Mouse (Mus musculus) kidney, postnatal 0 days (tissue): ENCODE measurements around the gene Amdhd1. TPM values are rescaled to one million over a fixed set of nuclear protein-coding genes. Genes with fewer than 3 reads are reported as not detected.

Experiments
- ATAC-seq: fragments of 200-750 bp; cut with Nextera tagmentation; replicated peaks from 2 replicates; pipeline ENCODE4 v1.8.0; 2017; ENCODE audit warnings: low read depth, moderate number of reproducible peaks, moderate TSS enrichment, moderate library complexity; ENCODE audit not compliant: low FRiP score
- DNase-seq: peaks from one replicate; pipeline ENCODE4 v3.0.0-alpha.2; 2016; ENCODE audit warnings: low spot score
- H3K27ac ChIP-seq: fragments of 300-500 bp; sonication (generic); 2 replicates; pipeline ENCODE4 v1.5.1; 2014; ENCODE audit warnings: mild to moderate bottlenecking
- H3K27me3 ChIP-seq: fragments of 300-500 bp; sonication (generic); 2 replicates; pipeline ENCODE4 v1.6.1; 2014; ENCODE audit warnings: low read length, mixed read lengths; ENCODE audit not compliant: insufficient read depth
- H3K36me3 ChIP-seq: fragments of 300-500 bp; sonication (generic); 2 replicates; pipeline ENCODE4 v1.6.1; 2014; ENCODE audit warnings: low read length, mixed read lengths; ENCODE audit not compliant: insufficient read depth
- H3K4me1 ChIP-seq: fragments of 300-500 bp; sonication (generic); replicated peaks from 2 replicates; pipeline ENCODE4 v1.6.1; 2014; ENCODE audit warnings: antibody characterized with exemption, low read length, mixed read lengths; ENCODE audit not compliant: insufficient read depth
- H3K4me2 ChIP-seq: fragments of 300-500 bp; sonication (generic); 2 replicates; pipeline ENCODE4 v1.6.1; 2014; ENCODE audit warnings: mild to moderate bottlenecking, low read length, moderate library complexity, mixed read lengths
- H3K4me3 ChIP-seq: fragments of 300-500 bp; sonication (generic); replicated peaks from 2 replicates; pipeline ENCODE4 v1.5.1; 2014; ENCODE audit warnings: low read depth, low read length
- H3K9ac ChIP-seq: fragments of 300-500 bp; sonication (generic); 2 replicates; pipeline ENCODE4 v1.6.1; 2014; ENCODE audit warnings: low read depth, low read length
- H3K9me3 ChIP-seq: fragments of 300-500 bp; sonication (generic); replicated peaks from 2 replicates; pipeline ENCODE4 v1.6.1; 2016; ENCODE audit warnings: low read length, inconsistent platforms, mixed read lengths
- CTCF ChIP-seq: IDR thresholded peaks from 2 replicates; pipeline ENCODE4 v1.5.1; 2016; ENCODE audit warnings: antibody characterized with exemption, low read depth, mild to moderate bottlenecking, moderate library complexity
- WGBS: fragments of 180-500 bp; shearing (Covaris S2); extraction: QIAGEN DNeasy Blood & Tissue Kit; methylation state at CpG from one replicate; pipeline ENCODE4 v1.1.7; 2014; 5-methylcytosine and 5-hydroxymethylcytosine counted together
- polyA plus RNA-seq: library from polyadenylated mRNA; unstranded; fragments of >200 nt; fragmentation: Nextera tagmentation; extraction: Ambion mirVana; gene quantifications from 2 replicates; pipeline ENCODE4 v1.2.1, GENCODE M21; 2015

Gene Amdhd1
- polyA plus RNA-seq, 1 experiment from 2014 or later, result 2.8 TPM

DNA sequence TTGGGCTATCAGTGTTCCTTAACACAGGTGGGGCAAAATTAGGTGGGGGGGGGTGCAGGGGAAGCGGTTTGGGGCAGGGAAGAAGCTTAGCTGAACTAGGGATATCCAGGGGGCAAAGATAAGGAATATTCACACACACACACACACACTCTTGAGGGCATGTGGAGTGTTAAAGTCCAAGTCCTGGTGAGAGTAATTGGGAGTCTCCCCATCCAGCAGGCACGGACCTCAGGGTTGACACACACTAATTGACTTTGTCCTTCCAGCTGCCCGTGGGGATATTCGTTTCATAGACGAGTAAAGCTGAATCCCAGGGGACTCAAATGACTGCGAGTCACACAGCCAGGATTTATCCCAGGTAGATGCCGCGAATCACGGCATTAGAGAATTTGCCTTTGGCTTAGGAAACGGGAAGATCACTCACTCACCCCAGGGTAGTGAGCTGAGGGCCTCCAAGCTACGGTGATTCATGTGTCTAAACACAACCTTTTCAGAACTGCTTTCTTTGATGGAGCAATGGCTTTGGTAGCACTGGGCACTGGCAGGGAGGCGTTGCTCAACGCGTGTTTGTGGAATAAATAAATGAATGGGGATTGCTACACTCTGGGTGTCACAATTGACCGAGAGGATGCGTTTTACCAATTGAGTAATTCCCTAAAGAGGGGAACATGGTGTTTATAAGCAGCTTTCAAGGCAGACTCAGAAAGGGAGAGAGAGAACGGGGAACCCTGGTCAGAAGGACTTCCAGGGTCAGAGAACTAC, 51.6 kb downstream of the Amdhd1 start, which contains the start of gene Hal:
Gene Hal, plus strand, starts transcription at position 703 of the 762 bp plus-strand sequence.
- no peak for DNase-seq
- H3K4me2 ChIP-seq, result no peak within 1 kb of the TSS
- 57% methylated on average over 17 of the region's 17 CpGs for WGBS
- H3K9me3 ChIP-seq, result no peaks in the 10 kb centered on the region
- H3K4me3 ChIP-seq, result no peak within 1 kb of the TSS
- no peak within 1 kb of the TSS for H3K27ac ChIP-seq
- H3K4me1 ChIP-seq, result no peaks in the 10 kb centered on the region
- H3K36me3 ChIP-seq, result peaks cover 11% of the 10 kb centered on the region
- ATAC-seq, result no peak
- H3K27me3 ChIP-seq, result no peaks in the 10 kb centered on the region
- no peak within 1 kb of the TSS for H3K9ac ChIP-seq
- no peak for TF ChIP-seq CTCF

DNA sequence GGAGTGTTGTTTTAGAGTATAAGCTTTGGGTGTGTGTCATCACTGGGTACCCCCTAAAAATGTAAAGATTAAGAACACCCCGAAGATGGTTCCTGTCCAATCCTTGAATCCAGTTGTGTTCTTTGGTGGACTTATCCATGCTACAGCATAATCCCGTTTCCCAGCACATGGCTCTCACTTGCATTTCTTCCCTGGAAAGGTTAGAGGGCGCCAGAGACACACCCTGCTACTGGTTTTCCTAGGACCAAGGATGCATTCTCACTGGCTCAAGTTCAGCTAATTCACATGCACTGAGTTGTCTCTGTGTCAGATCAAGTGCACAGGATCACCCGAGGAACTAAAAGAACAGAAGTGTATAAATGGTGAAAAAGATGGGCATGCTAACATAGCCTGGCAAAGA, 53.2 kb downstream of the Amdhd1 start:
- H3K4me1 ChIP-seq, result no peaks in the 10 kb centered on the region
- no peak overlapping the region for H3K4me3 ChIP-seq
- WGBS, result 24% methylated on average over 4 of the region's 4 CpGs
- H3K9me3 ChIP-seq, result no peaks in the 10 kb centered on the region
- peak; percentile 85 for DNase-seq
- no peak overlapping the region for H3K27ac ChIP-seq
- TF ChIP-seq CTCF, result peak; percentile 84
- no peak overlapping the region for H3K9ac ChIP-seq
- peaks cover 24% of the 10 kb centered on the region for H3K36me3 ChIP-seq
- no peak overlapping the region for H3K4me2 ChIP-seq
- ATAC-seq, result no peak
- no peaks in the 10 kb centered on the region for H3K27me3 ChIP-seq

DNA sequence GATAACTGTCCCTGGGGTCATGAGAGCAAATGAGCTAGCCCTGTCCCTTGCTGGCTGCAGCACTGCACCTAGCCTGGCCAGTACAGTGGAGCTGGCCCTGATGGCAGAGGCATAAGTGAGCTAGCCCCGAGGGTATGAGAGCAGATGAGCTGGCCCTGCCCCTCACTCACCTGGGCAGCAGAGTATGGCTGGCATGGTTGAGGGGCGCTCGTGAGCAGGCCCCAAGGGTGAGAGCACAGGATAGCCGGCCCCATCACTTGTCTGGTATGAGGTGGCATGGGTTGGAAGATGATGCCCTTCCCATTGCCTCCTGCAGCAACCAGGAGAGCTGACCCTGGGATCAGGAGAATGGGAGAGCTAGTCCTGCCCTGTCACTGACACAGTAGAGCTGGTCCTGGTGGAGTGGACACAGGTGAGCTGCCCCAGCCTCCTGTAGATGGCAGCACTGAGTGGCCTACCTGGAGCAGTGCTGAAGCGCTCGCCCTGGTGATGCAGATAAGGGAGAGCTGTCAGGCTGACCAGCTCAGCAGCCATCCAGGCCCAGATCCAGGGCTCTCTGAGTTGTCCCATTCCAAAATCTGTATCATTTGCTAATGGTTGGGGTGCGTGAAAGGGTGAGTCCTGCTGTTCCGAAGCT, 54.7 kb downstream of the Amdhd1 start:
- Histone ChIP-seq H3K27me3 (no peaks in the 10 kb centered on the region), H3K27ac (no peak overlapping the region), H3K9ac (no peak overlapping the region), H3K4me3 (no peak overlapping the region), H3K9me3 (no peaks in the 10 kb centered on the region), H3K36me3 (peaks cover 38% of the 10 kb centered on the region), H3K4me2 (no peak overlapping the region), H3K4me1 (no peaks in the 10 kb centered on the region)
- 82% methylated on average over 8 of the region's 8 CpGs for WGBS
- peak; percentile 67 for ATAC-seq
- peak; percentile 24 for DNase-seq
- peak; percentile 76 for TF ChIP-seq CTCF

DNA sequence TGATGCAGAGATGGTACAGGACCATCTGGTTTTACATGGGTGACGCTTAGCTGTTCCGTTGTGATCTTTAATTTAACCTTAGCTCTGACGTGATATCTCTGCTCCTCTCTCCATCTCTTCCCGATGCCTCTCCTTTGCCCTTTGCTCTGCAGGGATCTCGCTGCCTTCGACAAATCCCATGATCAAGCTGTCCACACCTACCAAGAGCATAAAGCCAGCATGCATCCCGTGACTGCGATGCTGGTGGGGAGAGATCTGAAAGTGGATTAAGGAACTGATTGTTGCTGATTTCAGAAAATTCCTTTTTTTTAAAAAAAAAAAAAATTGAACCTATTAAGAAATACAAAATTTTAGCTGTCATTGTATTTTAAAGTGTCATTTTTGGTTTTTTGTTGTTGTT, 55.3 kb downstream of the Amdhd1 start:
- H3K27ac ChIP-seq, result no peak overlapping the region
- H3K4me1 ChIP-seq, result no peaks in the 10 kb centered on the region
- no peak for DNase-seq
- no peaks in the 10 kb centered on the region for H3K9me3 ChIP-seq
- no peak for TF ChIP-seq CTCF
- ATAC-seq, result no peak
- H3K4me2 ChIP-seq, result no peak overlapping the region
- no peaks in the 10 kb centered on the region for H3K27me3 ChIP-seq
- no peak overlapping the region for H3K9ac ChIP-seq
- peaks cover 44% of the 10 kb centered on the region for H3K36me3 ChIP-seq
- 87% methylated on average over 8 of the region's 8 CpGs for WGBS
- H3K4me3 ChIP-seq, result no peak overlapping the region

Other genes with a start within 250 kb of the Amdhd1 start
- 50.2 and 53.9 TPM in 2 replicates for gene Elk3, start 228.9 kb downstream of the Amdhd1 start, polyA plus RNA-seq
- 104 and 119 TPM in 2 replicates for gene Lta4h, start 86.6 kb downstream of the Amdhd1 start, polyA plus RNA-seq
- gene Hal, start 51.3 kb downstream of the Amdhd1 start, polyA plus RNA-seq, result not detected in 2 replicates
- 0.26 and 0.29 TPM in 2 replicates for gene Ccdc38, start 599 bp upstream of the Amdhd1 start, polyA plus RNA-seq
- 119 and 121 TPM in 2 replicates for gene Snrpf, start 49.7 kb upstream of the Amdhd1 start, polyA plus RNA-seq
- gene Ntn4, start 100.6 kb upstream of the Amdhd1 start, polyA plus RNA-seq, result 1.1 and 1.4 TPM in 2 replicates